Mouse (Mus musculus): ENCODE results near the gene Zdhhc24.

GRCm38 (mm10) chr19:4898972-4899371 lies 20.5 kb downstream of the Zdhhc24 start:
- TF ChIP-seq POLR2A (IDR thresholded peaks at IDR 0.05; ENCODE audit: insufficient read depth, low read length) (no peak), CTCF (IDR thresholded peaks at IDR 0.05; ENCODE audit: low read depth, low read length) (no peak)

Measured in ES-Bruce4 (cell line).